Mouse (Mus musculus): ENCODE data around the gene Sox5.
"Not testable (repeated sequence)": the region's sequence is repeated elsewhere in the genome, so short reads cannot be mapped to it uniquely, and the experiment has no call there.

The Sox5 gene

GRCm38 (mm10) chr6:144282756-144283155 lies 499.0 kb downstream of the Sox5 start:
- no peak for DNase-seq (ENCODE audit: low spot score)

DNA sequence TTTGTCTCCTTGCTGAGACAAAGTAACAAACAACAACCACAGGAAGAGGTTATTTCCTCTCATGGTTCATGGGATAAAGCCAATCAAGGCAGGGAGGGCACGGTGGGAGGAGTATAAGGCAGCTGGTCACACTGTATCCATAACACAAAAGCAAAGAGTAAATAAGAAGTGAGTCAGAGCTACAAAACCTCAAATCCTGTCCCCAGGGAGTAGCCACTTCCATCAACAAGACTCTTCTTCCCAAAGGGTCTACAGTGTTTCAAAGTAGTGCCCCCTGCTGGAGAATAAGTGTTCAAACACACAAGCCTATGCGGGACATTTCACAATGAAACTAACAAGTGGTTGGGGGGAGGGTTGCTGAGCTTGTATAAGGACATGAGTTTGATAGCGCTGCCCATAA lies 500.1 kb downstream of the Sox5 start:
- no peak for DNase-seq (ENCODE audit: low spot score)

DNA sequence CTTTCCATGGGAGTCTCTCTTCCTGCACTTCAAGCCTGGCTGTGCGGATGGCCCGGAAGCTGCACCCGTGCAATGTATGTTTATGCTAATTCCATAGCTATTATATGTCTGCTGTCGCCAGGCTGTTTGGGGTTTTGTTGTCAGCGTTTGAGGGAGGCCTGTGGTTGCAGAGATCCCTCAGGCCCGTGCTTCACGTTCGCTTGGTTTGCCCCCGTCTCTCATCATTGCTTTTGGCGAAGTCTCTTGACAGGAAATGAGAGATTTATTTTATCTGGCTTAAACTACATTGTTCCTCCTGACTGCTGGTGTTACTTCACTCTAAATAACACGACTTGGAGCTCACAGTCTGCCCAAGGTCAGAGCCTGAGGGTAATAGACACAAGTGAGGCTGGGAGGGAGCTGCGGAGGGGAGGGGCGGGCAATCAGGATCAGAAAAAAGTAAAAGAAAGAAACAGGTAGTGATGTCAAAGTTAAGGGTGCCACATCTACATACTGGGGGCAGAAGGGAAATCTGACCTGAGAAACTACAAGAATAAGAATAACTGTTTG lies 503.2 kb downstream of the Sox5 start:
- no peak for DNase-seq (ENCODE audit: low spot score)

GRCm38 (mm10) chr6:144273425-144273824 lies 508.4 kb downstream of the Sox5 start:
- DNase-seq (ENCODE audit: low spot score): not testable (repeated sequence)

- DNase-seq (ENCODE audit: low spot score): no peak
Observed at GRCm38 (mm10) chr6:144271326-144271725, 510.5 kb downstream of the Sox5 start.

GRCm38 (mm10) chr6:144270306-144270705 lies 511.5 kb downstream of the Sox5 start:
- DNase-seq (ENCODE audit: low spot score): no peak

- no peak for DNase-seq (ENCODE audit: low spot score)
Observed at GRCm38 (mm10) chr6:144269666-144270065, 512.1 kb downstream of the Sox5 start.

DNA sequence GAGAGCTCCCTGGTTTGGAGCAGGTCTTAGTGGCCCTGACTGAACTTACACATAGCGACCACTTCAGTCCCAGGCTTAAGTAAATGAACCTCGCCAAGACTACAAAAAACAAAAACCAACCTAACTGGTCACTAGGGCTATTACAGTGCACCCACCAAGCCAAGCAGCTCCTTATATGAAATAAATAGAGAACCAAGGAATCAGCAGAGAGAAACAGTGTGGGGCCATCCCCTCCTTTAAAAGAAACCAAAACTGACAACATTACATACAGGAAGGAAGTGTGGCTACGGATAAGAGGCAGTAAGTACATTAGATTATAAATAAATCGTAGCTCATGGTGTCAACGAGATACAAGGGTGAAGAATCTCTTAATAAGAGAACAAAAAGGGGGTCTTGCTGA lies 516.0 kb downstream of the Sox5 start:
- no peak for DNase-seq (ENCODE audit: low spot score)

GRCm38 (mm10) chr6:144265004-144265403 lies 516.8 kb downstream of the Sox5 start:
- DNase-seq (ENCODE audit: low spot score): no peak

DNA sequence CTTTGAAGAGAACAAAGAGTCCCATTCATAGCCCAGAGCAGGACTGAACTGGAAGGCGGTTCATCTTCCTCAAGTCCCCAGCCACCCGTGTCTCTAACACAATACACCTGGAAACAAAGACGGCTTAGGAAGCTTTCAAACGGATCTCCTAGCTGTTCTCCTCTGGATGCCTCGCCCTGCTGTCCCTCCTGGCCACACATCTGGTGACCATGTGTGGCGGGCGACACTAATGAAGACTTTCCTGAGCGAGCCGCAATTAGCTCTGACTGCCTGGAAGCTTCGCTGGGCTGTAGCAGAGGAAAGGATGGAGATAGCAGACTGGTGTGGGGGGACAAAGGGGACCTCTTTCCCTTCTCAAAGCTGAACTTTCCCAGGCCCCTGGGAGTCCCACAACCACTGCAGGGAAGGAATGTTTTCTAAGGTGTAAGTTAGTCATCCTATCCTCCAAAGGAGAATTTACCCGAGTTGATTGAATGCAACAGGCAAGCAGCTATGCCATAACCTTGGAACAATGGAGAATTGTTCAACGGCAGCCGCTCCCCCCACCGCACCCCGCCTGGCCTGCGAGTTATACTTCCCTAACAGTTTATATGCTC lies 517.4 kb downstream of the Sox5 start:
- no peak for DNase-seq (ENCODE audit: low spot score)

DNA sequence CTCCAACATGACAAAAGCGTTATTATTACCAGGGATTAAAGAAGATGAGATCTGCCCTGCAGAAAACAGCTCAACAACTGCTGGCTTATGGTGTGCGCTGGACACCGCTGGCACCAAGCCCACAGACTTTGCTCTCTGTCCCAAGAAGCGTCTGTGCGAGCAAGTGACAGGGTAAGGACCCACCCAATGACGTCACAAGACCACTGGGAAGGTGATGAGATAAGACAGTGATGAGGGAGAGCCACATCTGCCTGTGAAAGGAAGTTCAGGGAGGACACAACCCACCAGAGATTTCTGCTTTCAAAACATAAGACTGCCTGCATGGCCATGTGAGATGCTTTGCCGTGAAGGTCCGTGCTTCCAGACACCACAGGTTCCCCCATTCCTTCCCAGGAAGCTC lies 525.3 kb downstream of the Sox5 start:
- no peak for DNase-seq (ENCODE audit: low spot score)

DNA sequence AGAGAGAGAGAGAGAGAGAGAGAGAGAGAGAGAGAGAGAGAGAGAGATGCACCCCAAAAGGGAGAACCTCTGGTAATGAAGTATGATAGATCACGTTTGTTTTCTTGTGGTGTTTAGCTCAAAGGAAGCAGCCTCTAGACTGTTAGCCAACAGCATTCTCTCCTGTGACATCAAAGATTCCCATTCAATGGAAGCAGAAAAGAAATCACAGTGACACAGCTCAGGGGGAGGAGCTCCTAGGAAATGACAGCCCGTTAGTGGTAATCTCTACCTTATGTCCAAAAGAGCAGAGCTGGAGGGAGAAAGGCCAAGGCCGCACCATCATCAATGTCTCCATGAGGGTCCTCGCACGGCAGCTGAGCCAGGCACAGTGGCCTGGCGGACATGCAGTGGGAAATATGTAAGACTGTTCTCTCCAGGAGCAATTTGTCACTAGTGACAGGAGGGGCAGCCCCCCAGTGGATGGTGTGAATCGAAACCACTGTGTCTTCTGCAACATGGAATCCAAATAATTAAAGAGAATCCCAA lies 529.5 kb downstream of the Sox5 start:
- DNase-seq (ENCODE audit: low spot score): no peak

GRCm38 (mm10) chr6:144251222-144252170 lies 530.3 kb downstream of the Sox5 start:
- DNase-seq (ENCODE audit: low spot score): no peak

DNA sequence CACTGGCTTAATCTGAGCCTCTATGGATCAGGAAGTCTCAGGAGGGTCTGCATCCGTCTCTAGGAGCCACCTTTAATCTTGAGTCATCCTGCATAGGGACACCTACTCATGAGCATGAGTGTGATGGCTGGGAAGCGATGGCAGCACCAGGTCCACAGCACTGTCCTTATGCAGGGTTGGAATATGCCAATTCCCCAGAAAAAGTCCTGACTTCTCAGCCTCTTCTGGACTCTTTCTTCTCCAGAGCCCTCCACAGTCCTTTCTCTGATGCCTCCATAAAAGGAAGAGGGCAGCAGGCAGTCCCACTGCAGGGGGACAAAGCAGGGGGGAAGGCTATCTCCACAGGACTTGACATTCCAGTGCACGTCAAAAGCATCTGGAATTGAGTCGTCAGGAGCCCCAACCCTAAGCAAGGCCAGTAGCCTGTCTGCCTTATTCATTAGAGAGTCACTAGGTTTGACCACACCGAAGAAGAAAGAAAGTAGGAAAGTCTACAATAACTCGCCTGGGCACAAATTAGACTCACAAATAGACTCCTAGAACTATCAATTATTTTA lies 531.1 kb downstream of the Sox5 start:
- no peak for DNase-seq (ENCODE audit: low spot score)

GRCm38 (mm10) chr6:144236581-144236980 lies 545.2 kb downstream of the Sox5 start:
- no peak for DNase-seq (ENCODE audit: low spot score)

DNA sequence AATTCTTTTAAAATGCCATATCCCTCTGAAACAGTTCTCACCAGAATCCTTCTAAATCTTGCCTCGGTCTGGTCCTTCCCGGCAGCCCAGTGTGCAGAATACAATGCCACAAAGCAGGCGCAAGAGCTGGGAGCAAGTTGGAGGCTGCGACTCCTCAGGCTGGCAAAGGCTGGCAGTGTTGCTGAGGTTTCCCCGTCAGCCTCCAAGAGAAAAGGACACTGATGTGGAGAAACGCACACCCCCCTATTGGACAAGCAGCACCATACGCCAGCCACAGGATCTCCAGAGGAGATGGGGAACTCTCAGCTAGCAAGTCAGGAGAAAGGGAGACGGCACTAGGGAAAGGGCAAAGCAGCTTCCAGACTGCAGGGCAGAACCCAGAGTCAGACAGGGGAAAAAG lies 577.8 kb downstream of the Sox5 start:
- DNase-seq (ENCODE audit: low spot score): no peak

GRCm38 (mm10) chr6:144203013-144203412 lies 578.8 kb downstream of the Sox5 start:
- no peak for DNase-seq (ENCODE audit: low spot score)

DNA sequence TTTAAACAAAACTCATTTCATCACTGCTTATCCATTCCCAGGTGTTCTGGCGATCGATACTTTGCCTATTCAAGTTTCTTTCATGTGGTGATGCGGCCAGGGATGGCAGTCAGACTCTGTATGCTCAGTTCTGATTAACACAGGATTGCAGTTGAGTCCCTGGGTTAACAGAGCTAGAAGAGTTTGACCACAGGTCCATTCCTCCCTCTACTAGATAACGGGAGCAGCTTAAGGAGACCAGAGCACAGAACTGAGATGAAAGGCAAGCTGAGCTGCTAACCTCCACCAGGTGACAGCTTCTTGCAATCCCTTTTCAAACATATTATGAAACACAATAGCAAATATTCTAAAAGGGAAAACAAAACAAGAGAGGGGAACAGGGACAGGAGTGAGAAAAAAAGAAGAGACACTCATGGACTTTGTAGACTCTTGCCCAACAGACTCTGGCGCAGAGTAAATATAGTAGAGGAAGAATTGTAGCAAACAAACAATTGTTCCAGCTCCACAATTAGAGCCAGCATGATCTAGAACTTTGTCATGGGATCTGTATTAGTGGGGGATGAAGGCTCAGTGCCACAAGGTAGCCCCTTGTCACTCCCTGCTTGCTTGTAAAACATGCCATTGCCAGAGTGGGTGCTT lies 580.3 kb downstream of the Sox5 start:
- no peak for DNase-seq (ENCODE audit: low spot score)

DNA sequence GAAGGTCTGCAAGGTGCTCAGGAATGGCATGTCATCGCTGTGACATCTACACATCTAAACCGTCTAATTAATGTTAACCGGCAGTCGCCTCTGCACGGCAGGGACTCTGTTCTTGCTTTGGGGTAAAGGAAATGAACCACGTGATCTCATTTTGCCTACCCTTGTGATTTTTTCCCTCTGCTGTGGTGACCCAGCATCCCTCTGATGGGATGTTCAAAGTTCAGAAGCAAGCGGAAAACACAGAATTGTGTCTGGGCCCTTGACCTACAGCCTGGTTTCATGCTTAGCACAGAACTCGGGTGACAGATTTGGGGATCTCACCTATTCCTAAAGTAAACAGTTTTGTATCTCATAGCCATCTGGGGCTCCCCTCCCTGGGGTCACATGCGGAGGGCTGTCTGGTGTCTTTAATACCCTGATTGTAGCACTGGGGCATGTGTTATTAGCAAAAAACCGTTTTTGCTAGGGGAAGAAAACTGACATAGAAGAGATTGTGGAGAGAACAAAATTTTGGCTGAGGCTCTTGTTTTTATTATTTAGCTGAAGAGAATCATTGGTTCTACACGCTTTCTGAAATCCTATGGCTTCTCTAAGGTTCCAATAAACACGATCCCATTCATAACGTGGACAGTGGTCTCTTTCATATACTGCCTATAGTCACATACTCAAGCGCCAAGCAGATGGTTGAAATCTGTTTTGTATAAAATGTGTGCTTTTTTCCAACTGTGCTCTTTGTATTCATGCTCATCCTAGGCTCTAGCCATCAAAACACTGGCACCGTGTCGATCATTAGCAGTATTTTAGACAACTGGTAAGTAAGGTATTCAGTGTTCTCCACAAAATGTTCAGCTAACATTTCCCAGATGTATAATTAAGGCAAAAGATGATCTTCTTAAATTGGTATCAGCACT lies 584.3 kb downstream of the Sox5 start:
- no peak for DNase-seq (ENCODE audit: low spot score)

DNA sequence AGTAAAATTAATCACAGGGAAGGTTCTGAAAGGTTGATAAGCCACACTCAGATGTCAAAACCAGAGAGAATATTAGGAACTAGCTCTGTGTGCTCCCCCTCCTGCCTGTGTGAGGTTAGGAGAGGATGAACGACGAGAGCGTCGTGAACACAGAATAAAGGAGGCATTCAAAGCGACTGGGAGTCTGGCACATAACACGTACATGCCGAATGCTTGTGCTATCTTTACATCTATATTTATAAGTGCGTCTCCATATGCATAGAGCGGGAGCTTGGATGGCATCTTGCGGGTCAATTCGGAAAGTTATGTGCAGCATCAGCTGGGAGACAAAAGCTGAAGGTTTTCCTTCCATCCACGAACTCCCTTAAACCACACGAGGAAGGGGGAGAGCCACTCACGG lies 585.8 kb downstream of the Sox5 start:
- DNase-seq (ENCODE audit: low spot score): no peak

GRCm38 (mm10) chr6:144183087-144183486 lies 598.7 kb downstream of the Sox5 start:
- no peak for DNase-seq (ENCODE audit: low spot score)

Data from spleen, adult 12 weeks (tissue).